Mouse (Mus musculus): ENCODE measurements at regions not wholly inside any gene's neighbourhood (a gene's known extent, or its start where the extent isn't known, plus 50 kb on each side); places are given as distances from the start of the nearest gene placed in this dataset.

GRCm38 (mm10) chr3:149410518-149410917 lies 420.2 kb upstream of the Adgrl2 start (continued):
- TF ChIP-seq HCFC1 (IDR thresholded peaks at IDR 0.05; ENCODE audit: low read depth, low read length) = no peak
- no peak for TF ChIP-seq RAD21 (IDR thresholded peaks at IDR 0.05; ENCODE audit: low read depth, low read length)
- peak; percentile 57; the same call in 1 of the 2 replicates for TF ChIP-seq JUN (IDR thresholded peaks at IDR 0.05; ENCODE audit: insufficient read depth, low read depth, low read length)
- TF ChIP-seq EP300 (IDR thresholded peaks at IDR 0.05; ENCODE audit: low read length) = peak; percentile 71
- TF ChIP-seq USF2 (conservative IDR thresholded peaks at IDR 0.05; ENCODE audit: low read depth, low read length) = no peak
- no peak for TF ChIP-seq ZMIZ1 (IDR thresholded peaks at IDR 0.05; ENCODE audit: low read depth, low read length)

- peaks cover 0 to 13% of the 10 kb centered on the region in 2 experiments; a peak in 2 of 4 replicates for H3K4me1 ChIP-seq (ENCODE audit: control insufficient read depth in 1 of 2, insufficient read depth in 2 of 2)
- in situ Hi-C loops (cut with MboI; ENCODE audit: low pct_ligation_motif_present, low pct_unique_long_range_greater_than_20kb, low sequenced_read_pairs) (no loop called here), dilution Hi-C loops (cut with MboI; ENCODE audit: extremely low pct_ligation_motif_present, extremely low pct_unique_long_range_greater_than_20kb, low sequenced_read_pairs) (no loop called here)
- H3K27me3 ChIP-seq (replicated peaks) = no peaks in the 10 kb centered on the region
- H3K36me3 ChIP-seq (replicated peaks in 1 of 2; ENCODE audit: control insufficient read depth in 1 of 2, insufficient read depth in 1 of 2, low read length in 1 of 2) = no peaks in the 10 kb centered on the region
- H3K79me2 ChIP-seq (replicated peaks; ENCODE audit: control insufficient read depth, extremely low read depth, insufficient read depth, poor library complexity, severe bottlenecking) = no peaks in the 10 kb centered on the region
- no peak overlapping the region for H3K9ac ChIP-seq (ENCODE audit: insufficient read depth, low read depth)
- H3K27ac ChIP-seq (ENCODE audit: insufficient read depth, low read depth) = no peak overlapping the region
- TF ChIP-seq MAX (IDR thresholded peaks at IDR 0.05; ENCODE audit: low read length) (no peak), CTCF (conservative IDR thresholded peaks at IDR 0.05 in 1 of 2, IDR thresholded peaks at IDR 0.05 in 1 of 2; ENCODE audit: low read depth in 2 of 2, low read length in 2 of 2) (no peak), HCFC1 (IDR thresholded peaks at IDR 0.05; ENCODE audit: low read depth, low read length) (no peak), E2F4 (IDR thresholded peaks at IDR 0.05; ENCODE audit: insufficient replicate concordance, low read depth, low read length) (no peak), PAX5 (IDR thresholded peaks at IDR 0.05; ENCODE audit: low read length) (no peak), JUN (IDR thresholded peaks at IDR 0.05; ENCODE audit: insufficient read depth, low read depth, low read length) (no peak), IRF4 (IDR thresholded peaks at IDR 0.05; ENCODE audit: low read depth, low read length) (no peak), TBP (conservative IDR thresholded peaks at IDR 0.05; ENCODE audit: low read depth, low read length) (no peak), USF2 (conservative IDR thresholded peaks at IDR 0.05; ENCODE audit: low read depth, low read length) (no peak), MEF2A (IDR thresholded peaks at IDR 0.05; ENCODE audit: borderline replicate concordance, low read depth, low read length) (no peak), SMC3 (IDR thresholded peaks at IDR 0.05; ENCODE audit: low read depth, low read length) (no peak), USF1 (IDR thresholded peaks at IDR 0.05; ENCODE audit: low read depth, low read length) (no peak), ZC3H11A (IDR thresholded peaks at IDR 0.05; ENCODE audit: low read depth, low read length) (no peak), MAZ (IDR thresholded peaks at IDR 0.05; ENCODE audit: low read depth, low read length) (no peak), NELFE (IDR thresholded peaks at IDR 0.05; ENCODE audit: low read depth, low read length) (no peak)
- no peak for DNase-seq (ENCODE audit: extremely low read depth)
- no peaks in the 10 kb centered on the region for H3K9me3 ChIP-seq (replicated peaks; ENCODE audit: low read length)
- no peak overlapping the region for H3K4me2 ChIP-seq (ENCODE audit: insufficient read depth, low read depth, poor library complexity, severe bottlenecking)
- H3K4me3 ChIP-seq (replicated peaks in 1 of 3; ENCODE audit: low read depth in 2 of 3, low read length in 2 of 3, poor library complexity in 1 of 3) = no peak overlapping the region
These were observed 418.5 kb upstream of the Adgrl2 start for GRCm38 (mm10) chr3:149408858-149409257.

DNA sequence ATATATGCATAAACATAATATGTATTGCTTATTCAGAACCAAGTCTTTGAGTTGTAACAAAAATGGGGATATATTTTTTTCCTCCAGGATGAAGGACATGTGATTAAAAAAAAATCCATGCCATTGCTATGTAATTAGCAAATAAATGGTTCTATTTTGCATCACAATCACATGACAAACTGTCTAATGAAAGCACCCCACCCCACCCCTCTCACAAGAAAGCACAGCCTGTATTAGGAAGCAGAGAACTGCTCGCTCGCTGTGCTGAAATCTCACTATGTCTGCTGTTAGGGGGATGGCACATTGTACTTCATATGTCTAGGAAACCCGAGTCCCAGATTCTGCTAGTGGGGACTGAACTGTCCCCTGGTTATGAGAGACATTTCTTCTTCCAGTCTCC lies 415.5 kb upstream of the Adgrl2 start:
- Histone ChIP-seq H3K4me2 (ENCODE audit: insufficient read depth, low read depth, poor library complexity, severe bottlenecking) (no peak overlapping the region), H3K27me3 (replicated peaks) (no peaks in the 10 kb centered on the region), H3K79me2 (replicated peaks; ENCODE audit: control insufficient read depth, extremely low read depth, insufficient read depth, poor library complexity, severe bottlenecking) (no peaks in the 10 kb centered on the region), H3K9ac (ENCODE audit: insufficient read depth, low read depth) (no peak overlapping the region), H3K27ac (ENCODE audit: insufficient read depth, low read depth) (no peak overlapping the region), H3K9me3 (replicated peaks; ENCODE audit: low read length) (no peaks in the 10 kb centered on the region), H3K4me1 (ENCODE audit: control insufficient read depth in 1 of 2, insufficient read depth in 2 of 2) (peaks cover 0 to 16% of the 10 kb centered on the region in 2 experiments; a peak in 2 of 4 replicates), H3K4me3 (replicated peaks in 1 of 3; ENCODE audit: low read depth in 2 of 3, low read length in 2 of 3, poor library complexity in 1 of 3) (no peak overlapping the region), H3K36me3 (replicated peaks in 1 of 2; ENCODE audit: control insufficient read depth in 1 of 2, insufficient read depth in 1 of 2, low read length in 1 of 2) (no peaks in the 10 kb centered on the region)
- in situ Hi-C loops (cut with MboI; ENCODE audit: low pct_ligation_motif_present, low pct_unique_long_range_greater_than_20kb, low sequenced_read_pairs) (no loop called here), dilution Hi-C loops (cut with MboI; ENCODE audit: extremely low pct_ligation_motif_present, extremely low pct_unique_long_range_greater_than_20kb, low sequenced_read_pairs) (no loop called here)
- no peak for DNase-seq (ENCODE audit: extremely low read depth)
- TF ChIP-seq ETS1 (conservative IDR thresholded peaks at IDR 0.05; ENCODE audit: low read depth, low read length) (no peak), NELFE (IDR thresholded peaks at IDR 0.05; ENCODE audit: low read depth, low read length) (no peak), UBTF (IDR thresholded peaks at IDR 0.05; ENCODE audit: low read depth, low read length) (no peak), ZNF384 (IDR thresholded peaks at IDR 0.05; ENCODE audit: low read depth, low read length) (no peak), MYC (IDR thresholded peaks at IDR 0.05; ENCODE audit: low read depth, low read length) (no peak), MAFK (IDR thresholded peaks at IDR 0.05; ENCODE audit: insufficient replicate concordance, low read length) (no peak), E2F4 (IDR thresholded peaks at IDR 0.05; ENCODE audit: insufficient replicate concordance, low read depth, low read length) (no peak), MAZ (IDR thresholded peaks at IDR 0.05; ENCODE audit: low read depth, low read length) (no peak), RAD21 (IDR thresholded peaks at IDR 0.05; ENCODE audit: low read depth, low read length) (no peak), ZKSCAN1 (IDR thresholded peaks at IDR 0.05; ENCODE audit: borderline replicate concordance, low read depth, low read length) (no peak), POLR2A (IDR thresholded peaks at IDR 0.05; ENCODE audit: low read depth, low read length) (no peak), USF2 (conservative IDR thresholded peaks at IDR 0.05; ENCODE audit: low read depth, low read length) (no peak), EP300 (IDR thresholded peaks at IDR 0.05; ENCODE audit: low read length) (no peak), HCFC1 (IDR thresholded peaks at IDR 0.05; ENCODE audit: low read depth, low read length) (no peak), MXI1 (IDR thresholded peaks at IDR 0.05; ENCODE audit: low read depth, low read length) (no peak), TCF12 (IDR thresholded peaks at IDR 0.05; ENCODE audit: low read depth, low read length) (no peak), NRF1 (IDR thresholded peaks at IDR 0.05; ENCODE audit: low read depth, low read length) (no peak), KAT2A (IDR thresholded peaks at IDR 0.05; ENCODE audit: insufficient replicate concordance, low read length) (no peak), SMC3 (IDR thresholded peaks at IDR 0.05; ENCODE audit: low read depth, low read length) (no peak)
